Mouse (Mus musculus) adrenal gland, postnatal 25 days (tissue): Measurements from ENCODE around the gene Pard6a. TPM values are rescaled to one million over a fixed set of nuclear protein-coding genes. Genes with fewer than 3 reads are reported as not detected.

Experiments used
- total RNA-seq: library from RNA; stranded (reverse); gene quantifications from 2 replicates; pipeline ENCODE4 v1.2.3, GENCODE M21; 2021

Pard6a gene
- total RNA-seq, 1 experiment from 2014 or later: 10.4 TPM

Other genes starting within 250 kb of the Pard6a start
- 22.7 and 27.4 TPM in 2 replicates for gene Tppp3, start 229.6 kb upstream of the Pard6a start, total RNA-seq
- 17.7 and 20.6 TPM in 2 replicates for gene Zdhhc1, start 204.2 kb upstream of the Pard6a start, total RNA-seq
- 0.15 TPM in 1 of 2 replicates, not detected in the other for gene Hsd11b2, start 182.4 kb upstream of the Pard6a start, total RNA-seq
- gene Atp6v0d1, start 135.1 kb upstream of the Pard6a start, total RNA-seq: 108 and 110 TPM in 2 replicates
- 27.7 and 33.5 TPM in 2 replicates for gene Ripor1, start 95.9 kb upstream of the Pard6a start, total RNA-seq
- gene Ctcf, start 64.6 kb upstream of the Pard6a start, total RNA-seq: 61.5 and 74.2 TPM in 2 replicates
- 1.2 TPM in 1 of 2 replicates, not detected in the other for gene Agrp, start 63.8 kb upstream of the Pard6a start, total RNA-seq
- 1.4 and 2.4 TPM in 2 replicates for gene Carmil2, start 14.9 kb upstream of the Pard6a start, total RNA-seq
- gene Acd, start within 50 bp of the Pard6a start, total RNA-seq: 20.9 and 26.3 TPM in 2 replicates
- gene 4933405L10Rik, start 6.5 kb downstream of the Pard6a start, total RNA-seq: not detected in 2 replicates
- gene Enkd1, start 7.1 kb downstream of the Pard6a start, total RNA-seq: 4.0 and 7.7 TPM in 2 replicates
- 9.3 and 9.6 TPM in 2 replicates for gene Gfod2, start 57.5 kb downstream of the Pard6a start, total RNA-seq
- gene Ranbp10, start 126.2 kb downstream of the Pard6a start, total RNA-seq: 25.4 and 29.5 TPM in 2 replicates
- gene Tsnaxip1, start 126.6 kb downstream of the Pard6a start, total RNA-seq: not detected in 2 replicates
- 7.5 and 9.2 TPM in 2 replicates for gene Cenpt, start 152.1 kb downstream of the Pard6a start, total RNA-seq
- 38.0 and 40.1 TPM in 2 replicates for gene Thap11, start 154.0 kb downstream of the Pard6a start, total RNA-seq
- 36.3 and 56.0 TPM in 2 replicates for gene Nutf2, start 159.4 kb downstream of the Pard6a start, total RNA-seq
- 33.5 and 38.6 TPM in 2 replicates for gene Edc4, start 179.7 kb downstream of the Pard6a start, total RNA-seq
- gene Nrn1l, start 192.4 kb downstream of the Pard6a start, total RNA-seq: 1.9 TPM in 1 of 2 replicates, not detected in the other
- gene Pskh1, start 199.3 kb downstream of the Pard6a start, total RNA-seq: 32.3 and 38.1 TPM in 2 replicates
- 0.91 TPM in 1 of 2 replicates, not detected in the other for gene Ctrl, start 232.7 kb downstream of the Pard6a start, total RNA-seq
- gene Psmb10, start 237.3 kb downstream of the Pard6a start, total RNA-seq: 70.6 and 74.9 TPM in 2 replicates
- 1.9 and 7.7 TPM in 2 replicates for gene Lcat, start 242.2 kb downstream of the Pard6a start, total RNA-seq